Mouse (Mus musculus) E14TG2a.4 (cell line): ENCODE data around the gene Rhbdl1.

ENCODE experiments used
- CTCF ChIP-seq: conservative IDR thresholded peaks from 2 replicates; pipeline ENCODE4 v1.5.1; 2014; ENCODE audit warnings: low read length
- NANOG ChIP-seq: IDR thresholded peaks from 2 replicates; pipeline ENCODE4 v1.6.1; 2014; ENCODE audit warnings: borderline replicate concordance, low read length, mixed read lengths
- POU5F1 ChIP-seq: IDR thresholded peaks from 2 replicates; pipeline ENCODE4 v1.6.1; 2014; ENCODE audit warnings: low read length, borderline replicate concordance

DNA sequence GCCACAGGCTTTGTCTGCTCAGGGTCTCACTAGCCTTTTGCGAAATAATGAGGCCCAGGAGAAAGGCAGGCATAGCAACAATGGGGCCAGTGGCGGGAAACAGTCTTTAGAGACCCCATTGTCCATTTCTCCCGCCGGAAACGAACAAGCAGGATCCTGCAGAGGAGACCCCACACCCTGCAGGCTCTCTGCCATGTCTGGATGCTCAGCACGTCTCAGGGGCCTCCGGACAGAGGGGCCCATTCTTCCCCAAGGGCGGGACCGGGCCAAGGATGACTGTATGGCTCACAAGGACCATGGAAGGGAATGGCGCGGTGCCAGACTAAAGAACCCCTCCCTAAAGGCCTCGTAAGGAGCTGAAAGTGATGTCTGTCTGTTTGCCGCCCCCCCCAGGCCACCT is 42.9 kb downstream of the Rhbdl1 start:
- TF ChIP-seq CTCF (no peak), POU5F1 (no peak), NANOG (no peak)
